In the genomic region with DNA sequence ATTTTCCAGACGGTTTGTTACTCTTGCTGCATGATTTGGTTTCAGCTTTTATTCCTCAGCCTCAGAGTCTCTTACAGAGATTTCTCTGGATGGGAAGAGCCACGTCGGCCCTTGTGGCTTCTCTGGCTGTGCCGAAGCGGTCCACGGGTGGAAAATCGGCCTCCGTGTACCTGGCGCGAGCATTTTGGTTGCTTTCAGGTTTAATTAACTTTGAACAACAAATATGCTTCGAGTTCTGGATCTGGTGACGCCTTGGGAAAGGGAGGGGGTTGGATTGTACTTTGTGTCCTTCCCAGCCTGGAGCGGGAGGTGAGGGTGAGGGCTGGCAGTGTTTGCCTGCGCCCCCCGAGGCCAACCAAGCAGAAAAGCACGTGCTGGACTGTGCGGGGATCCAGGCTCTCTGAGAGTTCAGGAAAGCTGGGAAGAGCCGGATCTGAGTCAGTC, we compare ENCODE assay signal across 12 mouse cellular contexts. TPM values are rescaled to one million over a fixed set of nuclear protein-coding genes. Genes with fewer than 3 reads are reported as not detected.
A peak's percentile ranks its signal among the peaks of the same experiment; 100 is the strongest.
DNase-seq lines count a peak whose midpoint lies in the region; ATAC-seq lines count a peak whose summit lies in the region.
"Had no signal": no experiment of that assay in that cellular context is flagged by ENCODE, and none has a peak within 500 bp of the region (broad histone marks: within the 10 kb centered on the region; RNA-seq: fewer than 3 reads in every experiment).

No protein-coding gene starts in this region.

- peak; percentile 52 for DNase-seq in hindbrain, embryonic 11.5 days (ENCODE audit: low spot score)
- DNase-seq in hindbrain, embryonic 14.5 days (ENCODE audit: low spot score), result no peak
- DNase-seq in embryo, embryonic 10.5 days (ENCODE audit: low spot score), result peak; percentile 65
- peak; percentile 41 for DNase-seq in midbrain, embryonic 14.5 days
- no peak for DNase-seq in thymus, postnatal 4 days
- DNase-seq: lung, adult 2 months had no signal

- H3K4me1 ChIP-seq in hindbrain, embryonic 11.5 days (replicated peaks; ENCODE audit: control insufficient read depth, insufficient read depth, low read length), result peaks cover 1% of the 10 kb centered on the region
- no peaks in the 10 kb centered on the region for H3K4me1 ChIP-seq in hindbrain, embryonic 14.5 days (replicated peaks; ENCODE audit: control insufficient read depth, insufficient read depth, low read length)
- peaks cover 23% of the 10 kb centered on the region for H3K4me1 ChIP-seq in forebrain, embryonic 15.5 days
- no peaks in the 10 kb centered on the region for H3K4me1 ChIP-seq in midbrain, embryonic 14.5 days (ENCODE audit: control insufficient read depth, insufficient read depth, low read length)

- peaks cover 80% of the 10 kb centered on the region for H3K27me3 ChIP-seq in hindbrain, embryonic 11.5 days (ENCODE audit: control insufficient read depth, insufficient read depth, low read length)
- peaks cover 96% of the 10 kb centered on the region for H3K27me3 ChIP-seq in hindbrain, embryonic 14.5 days (ENCODE audit: control insufficient read depth, insufficient read depth, low read length)
- H3K27me3 ChIP-seq in forebrain, embryonic 15.5 days, result peaks cover 72% of the 10 kb centered on the region
- peaks cover 97% of the 10 kb centered on the region for H3K27me3 ChIP-seq in midbrain, embryonic 14.5 days (ENCODE audit: control insufficient read depth, insufficient read depth, low read length)

- no peak overlapping the region for H3K9ac ChIP-seq in hindbrain, embryonic 11.5 days (ENCODE audit: low read depth, low read length)
- H3K9ac ChIP-seq in hindbrain, embryonic 14.5 days, result no peak overlapping the region
- H3K9ac ChIP-seq in forebrain, embryonic 15.5 days (replicated peaks), result no peak overlapping the region
- no peak overlapping the region for H3K9ac ChIP-seq in midbrain, embryonic 14.5 days (replicated peaks; ENCODE audit: low read length)
- H3K9ac ChIP-seq: limb, embryonic 13.5 days had no signal

- H3K4me3 ChIP-seq in hindbrain, embryonic 11.5 days (ENCODE audit: low read depth, low read length), result no peak overlapping the region
- no peak overlapping the region for H3K4me3 ChIP-seq in hindbrain, embryonic 14.5 days (replicated peaks; ENCODE audit: low read length)
- no peak overlapping the region for H3K4me3 ChIP-seq in forebrain, embryonic 15.5 days
- H3K4me3 ChIP-seq in midbrain, embryonic 14.5 days (replicated peaks; ENCODE audit: low read depth, low read length), result no peak overlapping the region
- H3K4me3 ChIP-seq: limb, embryonic 13.5 days had no signal

- H3K36me3 ChIP-seq in hindbrain, embryonic 11.5 days (ENCODE audit: control insufficient read depth, insufficient read depth, low read length), result no peaks in the 10 kb centered on the region
- H3K36me3 ChIP-seq in hindbrain, embryonic 14.5 days (replicated peaks; ENCODE audit: control insufficient read depth, insufficient read depth), result no peaks in the 10 kb centered on the region
- no peaks in the 10 kb centered on the region for H3K36me3 ChIP-seq in forebrain, embryonic 15.5 days
- no peaks in the 10 kb centered on the region for H3K36me3 ChIP-seq in midbrain, embryonic 14.5 days (ENCODE audit: control insufficient read depth, insufficient read depth, low read length)
- H3K36me3 ChIP-seq: limb, embryonic 13.5 days had no signal

- 2% methylated on average over 18 of the region's 18 CpGs for WGBS in hindbrain, embryonic 11.5 days
- WGBS in hindbrain, embryonic 14.5 days, result under 1% methylated on average over 18 of the region's 18 CpGs
- WGBS in forebrain, embryonic 15.5 days, result 2% methylated on average over 18 of the region's 18 CpGs
- WGBS in midbrain, embryonic 14.5 days, result 1% methylated on average over 18 of the region's 18 CpGs

- no peaks in the 10 kb centered on the region for H3K9me3 ChIP-seq in hindbrain, embryonic 11.5 days (ENCODE audit: control insufficient read depth, low read length)
- no peaks in the 10 kb centered on the region for H3K9me3 ChIP-seq in hindbrain, embryonic 14.5 days (ENCODE audit: control insufficient read depth, low read length)
- H3K9me3 ChIP-seq in forebrain, embryonic 15.5 days, result no peaks in the 10 kb centered on the region
- H3K9me3 ChIP-seq in midbrain, embryonic 14.5 days (ENCODE audit: control insufficient read depth, low read length), result no peaks in the 10 kb centered on the region
- H3K9me3 ChIP-seq: limb, embryonic 13.5 days had no signal

- no peak overlapping the region for H3K4me2 ChIP-seq in hindbrain, embryonic 11.5 days (replicated peaks; ENCODE audit: low read depth, low read length)
- H3K4me2 ChIP-seq in hindbrain, embryonic 14.5 days (replicated peaks), result no peak overlapping the region; the same call in 1 of the 2 replicates
- peak overlapping the region; percentile 37 for H3K4me2 ChIP-seq in forebrain, embryonic 15.5 days (replicated peaks)
- no peak overlapping the region for H3K4me2 ChIP-seq in midbrain, embryonic 14.5 days (ENCODE audit: low read length)
- H3K4me2 ChIP-seq: limb, embryonic 13.5 days had no signal

- no peak for ATAC-seq in hindbrain, embryonic 11.5 days (ENCODE audit: low FRiP score)
- ATAC-seq in hindbrain, embryonic 14.5 days (ENCODE audit: low FRiP score), result no peak
- ATAC-seq in forebrain, embryonic 15.5 days (replicated peaks), result peak; percentile 59; the same call in 1 of the 2 replicates
- no peak for ATAC-seq in midbrain, embryonic 14.5 days (ENCODE audit: low FRiP score, low TSS enrichment)
- ATAC-seq in megakaryocyte progenitor cell, adult 5-6 weeks (replicated peaks; ENCODE audit: poor library complexity), result no peak
- no peak for ATAC-seq in monocyte, adult 5-6 weeks (replicated peaks; ENCODE audit: insufficient number of reproducible peaks, low FRiP score, low TSS enrichment, poor library complexity, severe bottlenecking)

- no peak overlapping the region for H3K27ac ChIP-seq in hindbrain, embryonic 11.5 days (ENCODE audit: low read depth, low read length)
- H3K27ac ChIP-seq in hindbrain, embryonic 14.5 days, result no peak overlapping the region
- H3K27ac ChIP-seq in forebrain, embryonic 15.5 days (replicated peaks), result no peak overlapping the region
- H3K27ac ChIP-seq in midbrain, embryonic 14.5 days (replicated peaks; ENCODE audit: low read depth, low read length), result no peak overlapping the region
- H3K27ac ChIP-seq: limb, embryonic 13.5 days had no signal

RNA-seq across cellular contexts. Expression of a gene that starts 7.1 kb away (rescaled TPM):
- 23.9 and 26.8 TPM in 2 replicates for polyA plus RNA-seq in hindbrain, embryonic 11.5 days (2014; fragmentation: Nextera tagmentation; extraction: Ambion mirVana)
- 26.9 and 28.1 TPM in 2 replicates for polyA plus RNA-seq in hindbrain, embryonic 14.5 days (2014; fragmentation: Nextera tagmentation; extraction: Ambion mirVana)
- polyA plus RNA-seq in forebrain, embryonic 15.5 days (2015; fragmentation: Nextera tagmentation; extraction: Ambion mirVana), result 45.0 and 57.0 TPM in 2 replicates
- polyA plus RNA-seq in midbrain, embryonic 14.5 days (2014; fragmentation: Nextera tagmentation; extraction: Ambion mirVana), result 20.7 and 22.9 TPM in 2 replicates
- not detected in 2 replicates for total RNA-seq in megakaryocyte progenitor cell, adult 5-6 weeks (2015)
- not detected in 2 replicates for total RNA-seq in megakaryocyte progenitor cell, adult 5-6 weeks (2017)
- not detected in 3 replicates for total RNA-seq in monocyte, adult 5-6 weeks (2017)
- total RNA-seq: megakaryocyte-erythroid progenitor cell, adult 5-6 weeks had no signal
- polyA plus RNA-seq: lung, adult 2 months; urinary bladder, adult 2 months had no signal

Comparison
In these comparisons a context has a peak if more than half of its experiments do, and no peak if none do; other contexts are left out.
1. DNase-seq: peak in hindbrain, embryonic 11.5 days (single experiment), embryo, embryonic 10.5 days (single experiment) and midbrain, embryonic 14.5 days (single experiment); none in hindbrain, embryonic 14.5 days (single experiment) and thymus, postnatal 4 days (single experiment).